Mouse (Mus musculus) cerebellum, postnatal 36 days (tissue): ENCODE data around the gene Babam2.

ENCODE experiments used
- DNase-seq, 2 experiments: peaks; one replicate each; pipeline ENCODE4 v3.0.0; 2021 to 2022; ENCODE audit warnings: mixed read lengths in 2 of 2

Gene Babam2

GRCm38 (mm10) chr5:32058481-32059253, 361.2 kb downstream of the Babam2 start:
- DNase-seq, result no peak

GRCm38 (mm10) chr5:32059254-32059796, 361.8 kb downstream of the Babam2 start:
- no peak for DNase-seq

- DNase-seq, result no peak
Observed at GRCm38 (mm10) chr5:32060485-32060884, 363.0 kb downstream of the Babam2 start.

GRCm38 (mm10) chr5:32061854-32062253, 364.4 kb downstream of the Babam2 start:
- no peak for DNase-seq

- no peak for DNase-seq
Observed at GRCm38 (mm10) chr5:32064341-32065105, 367.0 kb downstream of the Babam2 start.

DNA sequence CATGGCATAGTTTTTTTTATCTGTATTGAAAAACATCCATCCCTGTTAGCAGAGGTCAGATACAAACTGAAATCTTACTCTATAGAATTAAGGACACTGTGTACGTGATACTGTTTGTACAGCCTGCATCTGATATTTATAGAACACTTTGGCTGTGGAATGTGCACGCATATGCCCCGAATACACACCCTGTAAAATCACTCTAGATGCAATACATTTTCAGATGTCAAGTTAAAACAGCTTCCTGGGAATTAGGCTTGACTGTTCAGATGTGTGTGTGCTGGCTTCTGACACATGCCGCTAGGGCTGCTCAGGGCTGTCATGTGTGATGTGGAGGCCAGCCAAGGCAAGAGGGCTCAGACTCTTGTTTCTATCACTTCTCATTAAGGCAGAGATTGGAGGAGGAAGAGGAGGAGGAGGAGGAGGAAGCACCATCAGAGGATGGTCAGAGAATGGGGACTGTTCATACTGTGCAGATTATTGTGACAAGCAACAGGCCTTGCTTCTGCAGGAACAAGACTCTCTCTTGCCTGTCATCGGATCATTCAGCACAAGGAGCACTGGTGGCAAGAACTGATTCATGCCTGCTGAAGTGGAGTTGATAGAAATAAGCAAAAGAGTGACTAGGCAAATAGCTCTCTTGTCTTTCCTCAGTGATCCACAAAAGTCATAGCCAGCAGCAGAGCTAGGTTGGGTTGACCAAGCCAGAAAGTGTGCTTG, 368.7 kb downstream of the Babam2 start:
- DNase-seq, result no peak

DNA sequence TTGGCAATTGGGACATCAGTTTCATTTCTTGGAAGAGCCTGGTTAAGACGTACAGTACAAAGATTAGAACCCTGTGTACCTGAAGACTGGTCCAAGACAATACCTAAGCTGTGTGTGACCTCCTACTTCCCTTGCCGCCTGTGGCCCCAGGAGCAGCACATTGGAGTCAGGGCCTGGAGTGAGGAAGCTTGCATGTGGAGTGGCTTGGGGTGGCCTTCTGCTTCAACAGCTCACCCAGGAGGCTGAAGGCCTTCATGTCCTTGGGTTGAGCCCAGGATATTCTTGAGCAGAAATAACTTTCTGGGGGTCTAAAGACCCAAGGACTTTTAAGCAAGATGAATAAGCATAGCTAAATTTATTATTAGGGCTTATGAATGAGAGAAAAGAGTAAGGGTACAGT, 369.4 kb downstream of the Babam2 start:
- DNase-seq, result no peak

- no peak for DNase-seq
Observed at GRCm38 (mm10) chr5:32068616-32069015, 371.1 kb downstream of the Babam2 start.

- DNase-seq, result no peak
Observed at GRCm38 (mm10) chr5:32069096-32069495, 371.6 kb downstream of the Babam2 start.

DNA sequence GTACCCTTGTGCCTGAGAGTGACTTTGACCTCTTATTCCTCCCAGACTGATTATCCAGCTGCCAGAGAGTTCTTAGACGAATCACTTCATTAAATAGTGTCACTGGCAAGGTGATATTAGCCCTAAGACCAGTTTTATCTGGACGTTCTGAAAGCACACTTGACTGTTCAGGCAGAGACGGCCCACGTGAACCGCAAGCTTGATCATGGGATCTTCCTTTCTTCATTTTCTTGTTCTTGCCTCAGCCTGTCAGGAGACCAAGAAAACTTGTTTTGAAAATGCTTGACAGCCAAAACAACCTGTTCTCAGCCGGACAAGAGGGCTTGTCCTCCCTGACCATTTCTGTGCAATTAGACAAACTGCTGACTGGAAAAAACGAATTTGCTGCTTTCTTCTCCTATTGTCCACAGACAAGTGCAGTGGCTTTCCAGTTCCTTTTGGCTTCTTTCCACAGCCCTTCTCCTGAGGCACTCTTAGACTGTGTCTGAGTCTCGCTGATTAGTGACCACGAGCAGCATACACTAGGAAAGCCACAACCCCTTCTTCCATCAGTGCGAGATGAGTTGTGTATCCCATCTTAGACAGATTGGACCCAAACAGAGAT, 372.2 kb downstream of the Babam2 start:
- no peak for DNase-seq

DNA sequence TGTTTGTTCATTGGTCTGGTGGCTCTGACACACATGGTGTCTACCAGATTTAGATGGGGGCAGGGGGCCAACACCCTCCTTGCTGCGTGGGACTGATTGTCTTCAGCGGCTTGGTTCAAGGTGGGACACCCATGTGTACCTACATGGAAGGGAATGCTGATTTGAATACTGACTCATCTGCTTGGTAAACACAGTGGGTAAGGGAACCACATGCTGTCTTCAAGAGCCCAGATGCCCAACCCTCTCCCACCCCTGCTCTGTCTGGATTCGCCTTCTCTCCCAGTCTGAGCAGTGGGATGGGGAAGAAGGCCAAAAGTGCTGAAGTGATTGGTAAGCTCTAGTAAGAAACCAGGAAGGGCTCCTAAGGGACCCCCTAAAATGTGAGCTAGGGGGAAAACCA, 373.3 kb downstream of the Babam2 start:
- no peak for DNase-seq

DNA sequence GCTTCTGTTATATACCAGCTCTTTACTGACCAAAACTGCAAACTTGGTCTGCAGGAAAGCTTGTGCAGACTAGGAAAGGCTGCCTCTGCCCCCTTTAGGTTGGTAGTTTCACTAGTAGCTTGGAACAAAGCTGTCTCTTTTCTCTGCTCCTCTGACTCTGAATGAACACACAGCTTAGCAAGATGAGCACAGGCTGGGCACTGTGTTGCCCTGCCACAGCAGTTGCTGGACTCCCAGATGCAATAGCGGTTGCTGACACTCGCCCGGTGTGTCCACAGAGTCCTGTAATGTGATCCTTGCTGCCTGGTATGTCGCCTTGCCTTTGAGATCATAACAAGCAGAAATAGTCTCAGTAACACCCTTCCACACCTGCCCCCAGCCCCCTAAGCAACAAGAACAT, 373.8 kb downstream of the Babam2 start:
- no peak for DNase-seq

DNA sequence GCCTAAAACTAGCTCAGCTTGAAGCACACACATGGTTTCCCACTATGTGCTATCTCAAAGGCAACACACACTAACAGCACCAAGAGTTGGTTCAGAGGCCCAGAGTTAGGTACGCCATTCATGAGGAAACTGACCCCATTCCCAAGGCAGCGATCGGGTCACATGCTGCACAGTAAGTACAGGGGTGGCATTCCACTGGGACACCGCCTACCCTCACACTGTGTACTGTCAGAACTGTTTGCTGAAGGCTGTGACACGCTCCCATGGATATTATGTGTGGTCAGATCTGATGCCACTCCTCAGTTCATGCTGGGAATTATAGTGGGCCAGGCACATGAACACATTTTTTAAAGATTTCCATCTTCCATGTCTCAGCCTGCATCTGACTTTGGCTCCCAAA, 374.3 kb downstream of the Babam2 start:
- DNase-seq, result no peak

- no peak for DNase-seq
Observed at GRCm38 (mm10) chr5:32072877-32073276, 375.4 kb downstream of the Babam2 start.

DNA sequence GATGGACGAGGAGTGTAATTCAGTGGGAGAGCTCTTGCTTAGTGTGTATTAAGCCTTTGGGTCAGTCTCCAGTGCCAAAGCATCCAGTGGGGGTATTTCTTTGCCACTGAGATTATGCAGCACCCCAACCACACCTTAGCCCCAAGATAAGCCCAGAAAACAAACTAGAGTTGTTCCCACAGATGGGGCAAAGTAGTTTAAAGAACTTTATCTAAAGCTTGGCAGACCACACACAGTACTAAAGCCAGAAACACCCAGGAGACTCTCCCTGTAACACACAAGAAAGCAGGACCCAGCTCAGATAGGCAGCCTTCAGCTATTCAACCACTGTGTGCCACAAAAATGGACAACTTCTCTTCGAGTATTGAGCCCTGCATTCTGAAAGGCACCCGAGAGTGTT, 376.6 kb downstream of the Babam2 start:
- DNase-seq, result no peak

DNA sequence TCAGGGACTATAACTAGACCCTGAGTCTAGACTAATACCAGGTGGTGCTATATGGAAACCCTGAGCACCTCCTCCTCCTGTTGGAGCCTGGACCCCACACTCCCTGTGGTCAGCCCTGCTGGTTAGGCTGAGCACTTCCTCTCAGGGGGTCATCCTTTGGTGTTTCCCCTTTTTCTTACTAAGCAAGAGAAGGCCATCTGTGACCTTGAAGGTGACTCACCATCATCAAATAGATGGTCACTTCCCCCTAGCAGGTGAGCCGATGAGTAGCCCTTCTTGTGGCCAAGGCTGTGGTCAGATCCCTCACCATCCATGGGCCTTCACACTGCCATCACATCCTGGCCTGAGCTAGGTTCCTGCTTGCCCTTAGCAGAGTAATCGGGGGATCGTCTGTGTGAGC, 379.7 kb downstream of the Babam2 start:
- no peak for DNase-seq

DNA sequence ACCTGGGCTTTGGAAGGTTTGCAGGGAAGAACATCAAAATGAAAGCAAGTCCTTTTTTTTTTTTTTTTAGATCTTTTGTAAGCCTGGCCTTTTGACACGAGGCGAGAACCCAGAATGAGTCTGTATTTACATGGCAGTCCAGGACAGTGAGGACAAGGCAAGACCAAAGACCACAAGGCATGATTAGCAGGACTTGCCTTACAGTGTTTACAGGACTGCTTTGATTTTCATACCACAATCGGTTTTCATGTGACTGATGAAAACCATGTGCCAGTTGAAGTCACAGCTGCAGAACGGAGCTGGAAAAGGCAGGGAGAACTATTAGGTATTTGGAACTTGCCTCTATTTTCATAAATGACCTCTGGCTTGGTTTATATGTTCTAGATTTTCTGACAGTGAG, 381.5 kb downstream of the Babam2 start:
- DNase-seq, result no peak

GRCm38 (mm10) chr5:32080490-32081219, 383.2 kb downstream of the Babam2 start:
- no peak for DNase-seq

- no peak for DNase-seq
Observed at GRCm38 (mm10) chr5:32084401-32084804, 386.9 kb downstream of the Babam2 start.

- no peak for DNase-seq
Observed at GRCm38 (mm10) chr5:32085566-32085965, 388.1 kb downstream of the Babam2 start.

DNA sequence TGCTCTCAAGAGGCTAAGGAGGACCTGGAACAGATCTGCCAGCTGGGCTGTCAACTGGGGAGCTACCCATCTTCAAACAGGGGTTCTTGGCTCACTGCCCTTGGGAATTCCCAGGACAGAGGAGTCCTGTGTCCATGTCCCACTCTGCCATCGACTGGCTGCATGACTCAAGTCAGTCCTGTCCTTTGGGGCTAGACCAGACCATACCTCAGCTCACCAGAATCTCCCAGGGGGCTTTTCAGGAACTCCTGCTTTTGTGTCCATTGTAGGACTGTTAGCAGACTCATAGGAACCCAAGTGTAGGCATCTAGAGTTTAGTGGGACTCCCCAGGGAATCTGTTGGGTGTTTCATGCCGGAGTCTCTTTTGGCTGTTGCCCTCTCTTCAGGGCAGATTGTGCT, 388.5 kb downstream of the Babam2 start:
- no peak for DNase-seq

GRCm38 (mm10) chr5:32086526-32087090, 389.1 kb downstream of the Babam2 start:
- DNase-seq, result no peak
